Mouse (Mus musculus): Measurements from ENCODE around the gene Fry. TPM values are rescaled to one million over a fixed set of nuclear protein-coding genes. Genes with fewer than 3 reads are reported as not detected.

The Fry gene
- polyA plus RNA-seq, 1 experiment from 2014 or later: 42.2 TPM

GRCm38 (mm10) chr5:150223546-150224239, 105.2 kb downstream of the Fry start:
- no peaks in the 10 kb centered on the region for H3K9me3 ChIP-seq (ENCODE audit: control insufficient read depth, low read length)
- H3K4me1 ChIP-seq (ENCODE audit: control insufficient read depth in 2 of 2, insufficient read depth in 2 of 2, low read length in 2 of 2): peaks cover 4 to 13% of the 10 kb centered on the region in 2 experiments
- H3K27me3 ChIP-seq (ENCODE audit: control insufficient read depth, insufficient read depth, low read length): no peaks in the 10 kb centered on the region
- H3K36me3 ChIP-seq (ENCODE audit: control insufficient read depth, insufficient read depth, low read length): no peaks in the 10 kb centered on the region
- H3K27ac ChIP-seq (replicated peaks in 1 of 2; ENCODE audit: control insufficient read depth in 1 of 2, insufficient read depth in 1 of 2, low read depth in 2 of 2, low read length in 2 of 2): no peak overlapping the region
- H3K9ac ChIP-seq (ENCODE audit: low read length): no peak overlapping the region
- ATAC-seq (ENCODE audit: insufficient number of reproducible peaks, insufficient read depth, low FRiP score, low read depth): no peak
- no peak overlapping the region for H3K4me3 ChIP-seq (ENCODE audit: control insufficient read depth in 1 of 2, insufficient read depth in 1 of 2, low read depth in 1 of 2, low read length in 2 of 2)
- WGBS: 89% methylated on average over 10 of the region's 10 CpGs
- no peak overlapping the region for H3K4me2 ChIP-seq (ENCODE audit: low read length)

- Histone ChIP-seq H3K9me3 (ENCODE audit: control insufficient read depth, low read length) (peaks cover 4% of the 10 kb centered on the region; the same call in 1 of the 2 replicates), H3K27ac (replicated peaks in 1 of 2; ENCODE audit: control insufficient read depth in 1 of 2, insufficient read depth in 1 of 2, low read depth in 2 of 2, low read length in 2 of 2) (no peak overlapping the region), H3K9ac (ENCODE audit: low read length) (no peak overlapping the region), H3K4me2 (ENCODE audit: low read length) (no peak overlapping the region), H3K4me3 (ENCODE audit: control insufficient read depth in 1 of 2, insufficient read depth in 1 of 2, low read depth in 1 of 2, low read length in 2 of 2) (no peak overlapping the region), H3K4me1 (ENCODE audit: control insufficient read depth in 2 of 2, insufficient read depth in 2 of 2, low read length in 2 of 2) (peaks cover 0 to 11% of the 10 kb centered on the region in 2 experiments; a peak in 3 of 4 replicates), H3K27me3 (ENCODE audit: control insufficient read depth, insufficient read depth, low read length) (no peaks in the 10 kb centered on the region), H3K36me3 (ENCODE audit: control insufficient read depth, insufficient read depth, low read length) (no peaks in the 10 kb centered on the region)
- WGBS: 73% methylated on average over 5 of the region's 5 CpGs
- ATAC-seq (ENCODE audit: insufficient number of reproducible peaks, insufficient read depth, low FRiP score, low read depth): no peak
These were observed 110.6 kb downstream of the Fry start for GRCm38 (mm10) chr5:150229086-150229485.

DNA sequence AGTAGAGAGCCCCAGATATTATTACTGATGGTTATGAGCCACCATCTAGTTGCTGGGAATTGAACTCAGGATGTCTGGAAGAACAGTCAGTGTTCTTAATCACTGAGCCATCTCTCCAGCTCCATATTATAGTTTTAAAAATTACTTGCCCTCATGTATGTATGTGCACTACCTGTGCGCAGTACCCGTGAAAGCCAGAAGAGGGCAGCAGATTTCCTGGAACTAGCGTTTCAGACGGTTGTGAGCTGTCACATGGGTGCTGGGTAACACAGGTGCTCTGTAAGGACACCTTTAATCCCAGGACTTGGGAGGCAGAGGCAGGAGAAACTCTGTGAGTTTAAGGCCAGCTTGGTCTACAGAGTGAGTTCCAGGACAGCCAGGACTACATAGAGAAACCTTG, 111.3 kb downstream of the Fry start:
- peaks cover 0 to 11% of the 10 kb centered on the region in 2 experiments; a peak in 3 of 4 replicates for H3K4me1 ChIP-seq (ENCODE audit: control insufficient read depth in 2 of 2, insufficient read depth in 2 of 2, low read length in 2 of 2)
- no peaks in the 10 kb centered on the region for H3K36me3 ChIP-seq (ENCODE audit: control insufficient read depth, insufficient read depth, low read length)
- H3K9me3 ChIP-seq (ENCODE audit: control insufficient read depth, low read length): peaks cover 4% of the 10 kb centered on the region; the same call in 1 of the 2 replicates
- no peak overlapping the region for H3K4me2 ChIP-seq (ENCODE audit: low read length)
- H3K9ac ChIP-seq (ENCODE audit: low read length): no peak overlapping the region
- no peak overlapping the region for H3K27ac ChIP-seq (replicated peaks in 1 of 2; ENCODE audit: control insufficient read depth in 1 of 2, insufficient read depth in 1 of 2, low read depth in 2 of 2, low read length in 2 of 2)
- H3K4me3 ChIP-seq (ENCODE audit: control insufficient read depth in 1 of 2, insufficient read depth in 1 of 2, low read depth in 1 of 2, low read length in 2 of 2): no peak overlapping the region
- no peaks in the 10 kb centered on the region for H3K27me3 ChIP-seq (ENCODE audit: control insufficient read depth, insufficient read depth, low read length)
- 93% methylated on average over 4 of the region's 4 CpGs for WGBS
- ATAC-seq (ENCODE audit: insufficient number of reproducible peaks, insufficient read depth, low FRiP score, low read depth): no peak

GRCm38 (mm10) chr5:150232159-150233150, 114.0 kb downstream of the Fry start:
- peak overlapping the region in 1 of 2 experiments; percentile 9; a peak in 1 of 4 replicates for H3K4me3 ChIP-seq (ENCODE audit: control insufficient read depth in 1 of 2, insufficient read depth in 1 of 2, low read depth in 1 of 2, low read length in 2 of 2)
- no peaks in the 10 kb centered on the region for H3K36me3 ChIP-seq (ENCODE audit: control insufficient read depth, insufficient read depth, low read length)
- 42% methylated on average over 14 of the region's 21 CpGs for WGBS

DNA sequence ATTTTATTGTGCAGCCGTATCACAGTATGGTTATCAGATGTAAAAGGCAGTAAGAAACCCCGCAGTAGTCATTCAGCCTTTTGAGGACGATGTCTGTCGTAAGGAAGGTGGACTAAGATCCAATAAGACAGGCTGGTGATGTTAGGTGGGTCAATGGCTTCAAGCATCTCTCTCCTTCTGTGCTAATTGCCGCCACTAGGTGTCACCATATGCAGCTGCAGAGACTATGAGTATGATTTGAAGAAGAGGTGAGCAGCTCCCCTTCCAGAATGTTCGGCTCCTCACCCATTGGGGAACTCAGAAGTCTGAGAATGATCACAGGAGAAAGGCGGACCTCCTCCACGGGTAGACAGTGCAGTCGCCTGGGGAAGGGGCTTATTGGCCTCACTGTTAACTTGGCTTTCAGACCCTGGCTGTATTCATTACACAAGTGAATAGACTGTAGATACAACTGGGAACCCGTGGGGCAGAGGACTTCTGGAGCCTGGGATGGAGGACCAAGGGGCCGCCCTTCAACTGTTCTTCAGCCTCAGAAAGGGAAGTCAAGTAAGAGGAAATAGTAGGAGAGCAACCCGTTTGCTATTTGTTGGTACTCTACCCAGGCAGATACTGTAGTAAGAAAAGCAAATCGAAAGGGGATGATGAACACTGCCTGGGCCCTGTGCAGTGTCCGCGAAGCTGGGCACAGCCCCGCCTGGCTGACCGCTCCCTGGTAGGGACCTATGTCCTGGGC, 114.9 kb downstream of the Fry start:
- Histone ChIP-seq H3K4me2 (ENCODE audit: low read length) (peak overlapping the region; percentile 11; the same call in 1 of the 2 replicates), H3K36me3 (ENCODE audit: control insufficient read depth, insufficient read depth, low read length) (no peaks in the 10 kb centered on the region), H3K4me1 (ENCODE audit: control insufficient read depth in 2 of 2, insufficient read depth in 2 of 2, low read length in 2 of 2) (peaks cover 0 to 11% of the 10 kb centered on the region in 2 experiments; a peak in 3 of 4 replicates), H3K27ac (replicated peaks in 1 of 2; ENCODE audit: control insufficient read depth in 1 of 2, insufficient read depth in 1 of 2, low read depth in 2 of 2, low read length in 2 of 2) (no peak overlapping the region), H3K4me3 (ENCODE audit: control insufficient read depth in 1 of 2, insufficient read depth in 1 of 2, low read depth in 1 of 2, low read length in 2 of 2) (no peak overlapping the region), H3K9me3 (ENCODE audit: control insufficient read depth, low read length) (peaks cover 4% of the 10 kb centered on the region; the same call in 1 of the 2 replicates), H3K27me3 (ENCODE audit: control insufficient read depth, insufficient read depth, low read length) (no peaks in the 10 kb centered on the region), H3K9ac (ENCODE audit: low read length) (no peak overlapping the region)
- no peak for ATAC-seq (ENCODE audit: insufficient number of reproducible peaks, insufficient read depth, low FRiP score, low read depth)
- WGBS: 48% methylated on average over 17 of the region's 17 CpGs

More at GRCm38 (mm10) chr5:150232159-150233150, 114.0 kb downstream of the Fry start:
- peaks cover 4% of the 10 kb centered on the region; the same call in 1 of the 2 replicates for H3K9me3 ChIP-seq (ENCODE audit: control insufficient read depth, low read length)
- no peaks in the 10 kb centered on the region for H3K27me3 ChIP-seq (ENCODE audit: control insufficient read depth, insufficient read depth, low read length)
- peaks cover 0 to 11% of the 10 kb centered on the region in 2 experiments; a peak in 3 of 4 replicates for H3K4me1 ChIP-seq (ENCODE audit: control insufficient read depth in 2 of 2, insufficient read depth in 2 of 2, low read length in 2 of 2)
- H3K4me2 ChIP-seq (ENCODE audit: low read length): peak overlapping the region; percentile 11; the same call in 1 of the 2 replicates
- no peak overlapping the region for H3K9ac ChIP-seq (ENCODE audit: low read length)
- ATAC-seq (ENCODE audit: insufficient number of reproducible peaks, insufficient read depth, low FRiP score, low read depth): no peak; the same call in 1 of the 2 replicates
- H3K27ac ChIP-seq (replicated peaks in 1 of 2; ENCODE audit: control insufficient read depth in 1 of 2, insufficient read depth in 1 of 2, low read depth in 2 of 2, low read length in 2 of 2): no peak overlapping the region

DNA sequence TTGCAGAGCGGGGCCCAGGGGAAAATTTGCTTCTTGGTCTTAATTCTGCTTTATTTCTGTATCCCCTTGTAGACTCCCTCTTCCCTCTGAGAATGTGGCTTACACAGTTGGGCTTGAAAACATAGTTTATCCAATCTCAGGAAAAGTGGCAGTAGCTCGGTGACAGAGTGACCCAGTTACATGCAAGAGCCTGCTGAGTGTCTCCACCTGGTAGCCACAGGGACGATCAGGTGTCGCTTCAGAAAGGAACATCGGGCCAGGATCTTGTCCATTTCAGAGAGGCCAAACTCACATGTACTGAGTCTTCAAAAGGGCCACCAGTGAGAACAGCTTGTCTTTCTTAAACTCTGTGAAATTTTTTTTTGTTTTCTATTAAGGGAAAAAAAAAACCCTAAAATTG, 117.5 kb downstream of the Fry start:
- Histone ChIP-seq H3K9me3 (ENCODE audit: control insufficient read depth, low read length) (no peaks in the 10 kb centered on the region), H3K9ac (ENCODE audit: low read length) (no peak overlapping the region), H3K27ac (replicated peaks in 1 of 2; ENCODE audit: control insufficient read depth in 1 of 2, insufficient read depth in 1 of 2, low read depth in 2 of 2, low read length in 2 of 2) (no peak overlapping the region), H3K36me3 (ENCODE audit: control insufficient read depth, insufficient read depth, low read length) (no peaks in the 10 kb centered on the region), H3K27me3 (ENCODE audit: control insufficient read depth, insufficient read depth, low read length) (no peaks in the 10 kb centered on the region), H3K4me2 (ENCODE audit: low read length) (no peak overlapping the region), H3K4me1 (ENCODE audit: control insufficient read depth in 2 of 2, insufficient read depth in 2 of 2, low read length in 2 of 2) (peaks cover 0 to 11% of the 10 kb centered on the region in 2 experiments; a peak in 3 of 4 replicates), H3K4me3 (ENCODE audit: control insufficient read depth in 1 of 2, insufficient read depth in 1 of 2, low read depth in 1 of 2, low read length in 2 of 2) (no peak overlapping the region)
- no peak for ATAC-seq (ENCODE audit: insufficient number of reproducible peaks, insufficient read depth, low FRiP score, low read depth)
- WGBS: 92% methylated on average over 5 of the region's 5 CpGs

DNA sequence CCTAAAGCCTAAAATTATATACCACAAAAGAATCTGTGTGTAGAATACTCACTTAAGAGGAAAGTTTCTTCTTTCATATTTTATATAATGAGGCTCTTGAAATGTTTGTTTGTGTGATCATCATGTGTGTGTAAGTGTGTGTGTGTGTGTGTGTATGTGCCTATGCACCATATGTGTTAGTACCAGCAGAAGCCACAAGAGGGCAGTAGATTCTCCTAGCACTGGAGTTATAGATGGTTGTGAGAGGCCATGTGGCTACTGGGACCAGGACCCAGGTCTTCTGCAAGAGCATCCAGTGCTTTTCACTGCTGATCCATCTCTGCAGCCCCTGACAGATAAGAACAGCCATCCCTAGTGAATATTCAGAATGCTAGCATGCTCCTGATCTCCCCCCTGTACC, 118.2 kb downstream of the Fry start:
- no peaks in the 10 kb centered on the region for H3K9me3 ChIP-seq (ENCODE audit: control insufficient read depth, low read length)
- ATAC-seq (ENCODE audit: insufficient number of reproducible peaks, insufficient read depth, low FRiP score, low read depth): no peak
- no peaks in the 10 kb centered on the region for H3K27me3 ChIP-seq (ENCODE audit: control insufficient read depth, insufficient read depth, low read length)
- no peak overlapping the region for H3K4me3 ChIP-seq (ENCODE audit: control insufficient read depth in 1 of 2, insufficient read depth in 1 of 2, low read depth in 1 of 2, low read length in 2 of 2)
- no peak overlapping the region for H3K9ac ChIP-seq (ENCODE audit: low read length)
- no peak overlapping the region for H3K4me2 ChIP-seq (ENCODE audit: low read length)
- H3K27ac ChIP-seq (replicated peaks in 1 of 2; ENCODE audit: control insufficient read depth in 1 of 2, insufficient read depth in 1 of 2, low read depth in 2 of 2, low read length in 2 of 2): no peak overlapping the region
- H3K4me1 ChIP-seq (ENCODE audit: control insufficient read depth in 2 of 2, insufficient read depth in 2 of 2, low read length in 2 of 2): peaks cover 0 to 11% of the 10 kb centered on the region in 2 experiments; a peak in 3 of 4 replicates
- H3K36me3 ChIP-seq (ENCODE audit: control insufficient read depth, insufficient read depth, low read length): no peaks in the 10 kb centered on the region
